Mouse (Mus musculus) thymus, postnatal 0 days (tissue): Measurements from ENCODE around the gene Tdg. TPM values are rescaled to one million over a fixed set of nuclear protein-coding genes. Genes with fewer than 3 reads are reported as not detected.

Experiments
- DNase-seq: peaks from one replicate; pipeline ENCODE4 v3.0.0-alpha.2; 2015; ENCODE audit warnings: low spot score
- polyA plus RNA-seq: library from polyadenylated mRNA; unstranded; fragments of >200 nt; fragmentation: Nextera tagmentation; extraction: Ambion mirVana; gene quantifications from 2 replicates; pipeline ENCODE4 v1.2.1, GENCODE M21; 2015

Tdg gene
- polyA plus RNA-seq, 1 experiment from 2014 or later, result 119 TPM

- DNase-seq, result peak; percentile 81
These were observed 32.8 kb downstream of the Tdg start for GRCm38 (mm10) chr10:82662267-82662990.

- DNase-seq, result no peak
These were observed 33.7 kb downstream of the Tdg start for GRCm38 (mm10) chr10:82663289-82663688.

- no peak for DNase-seq
These were observed 36.3 kb downstream of the Tdg start for GRCm38 (mm10) chr10:82665951-82666350.

GRCm38 (mm10) chr10:82666436-82667234 is 37.0 kb downstream of the Tdg start:
- DNase-seq, result peak; percentile 88

- DNase-seq, result no peak
These were observed 40.6 kb downstream of the Tdg start for GRCm38 (mm10) chr10:82670205-82670604.

- no peak for DNase-seq
These were observed 47.3 kb downstream of the Tdg start for GRCm38 (mm10) chr10:82676949-82677348.

- no peak for DNase-seq
These were observed 51.1 kb downstream of the Tdg start for GRCm38 (mm10) chr10:82680769-82681168.

- DNase-seq, result no peak
These were observed 52.0 kb downstream of the Tdg start for GRCm38 (mm10) chr10:82681639-82682038.

GRCm38 (mm10) chr10:82685440-82685839 is 55.8 kb downstream of the Tdg start:
- DNase-seq, result no peak

- DNase-seq, result no peak
These were observed 60.1 kb downstream of the Tdg start for GRCm38 (mm10) chr10:82689681-82690211.

- DNase-seq, result no peak
These were observed 60.9 kb downstream of the Tdg start, which contains the start of gene Glt8d2 for GRCm38 (mm10) chr10:82690494-82690893. TSS of gene Glt8d2 (minus strand) at chr10:82690650.

- no peak for DNase-seq
These were observed 66.3 kb downstream of the Tdg start, which contains the start of gene Hcfc2 for GRCm38 (mm10) chr10:82695956-82696355. TSS of gene Hcfc2 (plus strand) at chr10:82696160.

- no peak for DNase-seq
These were observed 66.9 kb downstream of the Tdg start for GRCm38 (mm10) chr10:82696453-82697079.

GRCm38 (mm10) chr10:82697305-82697898 is 67.8 kb downstream of the Tdg start:
- DNase-seq, result peak; percentile 31

GRCm38 (mm10) chr10:82698712-82699261 is 69.2 kb downstream of the Tdg start:
- DNase-seq, result peak; percentile 92

GRCm38 (mm10) chr10:82699296-82699941 is 69.8 kb downstream of the Tdg start:
- peak; percentile 63 for DNase-seq
